Mouse (Mus musculus) embryonic facial prominence, embryonic 14.5 days (tissue): ENCODE measurements around the gene Zfp945. TPM values are rescaled to one million over a fixed set of nuclear protein-coding genes. Genes with fewer than 3 reads are reported as not detected.
"Not testable (repeated sequence)": the region's sequence is repeated elsewhere in the genome, so short reads cannot be mapped to it uniquely, and the experiment has no call there.

Experiments
- ATAC-seq: fragments of 200-750 bp; cut with Nextera tagmentation; 2 replicates; pipeline ENCODE4 v1.8.0; 2017; ENCODE audit warnings: low read depth, moderate number of reproducible peaks, moderate TSS enrichment
- DNase-seq: peaks from one replicate; pipeline ENCODE4 v3.0.0-alpha.2; 2015; ENCODE audit warnings: low spot score
- H3K27ac ChIP-seq: fragments of 300-500 bp; sonication (generic); replicated peaks from 2 replicates; pipeline ENCODE4 v1.5.1; 2014; ENCODE audit warnings: low read depth, mild to moderate bottlenecking, low read length, moderate library complexity
- H3K27me3 ChIP-seq: fragments of 300-500 bp; sonication (generic); replicated peaks from 2 replicates; pipeline ENCODE4 v1.6.1; 2014; ENCODE audit warnings: low read length; ENCODE audit not compliant: control insufficient read depth, insufficient read depth
- H3K36me3 ChIP-seq: fragments of 300-500 bp; sonication (generic); 2 replicates; pipeline ENCODE4 v1.6.1; 2014; ENCODE audit warnings: low read length, mixed read lengths; ENCODE audit not compliant: control insufficient read depth, insufficient read depth
- H3K4me1 ChIP-seq: fragments of 300-500 bp; sonication (generic); 2 replicates; pipeline ENCODE4 v1.6.1; 2014; ENCODE audit warnings: antibody characterized with exemption, low read length; ENCODE audit not compliant: control insufficient read depth, insufficient read depth
- H3K4me2 ChIP-seq: fragments of 300-500 bp; sonication (generic); 2 replicates; pipeline ENCODE4 v1.6.1; 2014; ENCODE audit warnings: low read depth, mild to moderate bottlenecking, low read length, moderate library complexity, mixed read lengths
- H3K4me3 ChIP-seq: fragments of 300-500 bp; sonication (generic); 2 replicates; pipeline ENCODE4 v1.5.1; 2014; ENCODE audit warnings: low read depth, mild to moderate bottlenecking, low read length
- H3K9ac ChIP-seq: fragments of 300-500 bp; sonication (generic); 2 replicates; pipeline ENCODE4 v1.6.1; 2014; ENCODE audit warnings: low read depth, mild to moderate bottlenecking, low read length, moderate library complexity, mixed read lengths
- H3K9me3 ChIP-seq: fragments of 300-500 bp; sonication (generic); 2 replicates; pipeline ENCODE4 v1.6.1; 2016; ENCODE audit warnings: low read length; ENCODE audit not compliant: control insufficient read depth
- WGBS: fragments of 180-500 bp; shearing (Covaris S2); extraction: QIAGEN DNeasy Blood & Tissue Kit; methylation state at CpG from one replicate; pipeline ENCODE4 v1.1.7; 2014; 5-methylcytosine and 5-hydroxymethylcytosine counted together
- polyA plus RNA-seq: library from polyadenylated mRNA; unstranded; fragments of >200 nt; fragmentation: Nextera tagmentation; extraction: Ambion mirVana; gene quantifications from 2 replicates; pipeline ENCODE4 v1.2.1, GENCODE M21; 2014

The Zfp945 gene
- polyA plus RNA-seq, result 20.5 and 24.5 TPM in 2 replicates

DNA sequence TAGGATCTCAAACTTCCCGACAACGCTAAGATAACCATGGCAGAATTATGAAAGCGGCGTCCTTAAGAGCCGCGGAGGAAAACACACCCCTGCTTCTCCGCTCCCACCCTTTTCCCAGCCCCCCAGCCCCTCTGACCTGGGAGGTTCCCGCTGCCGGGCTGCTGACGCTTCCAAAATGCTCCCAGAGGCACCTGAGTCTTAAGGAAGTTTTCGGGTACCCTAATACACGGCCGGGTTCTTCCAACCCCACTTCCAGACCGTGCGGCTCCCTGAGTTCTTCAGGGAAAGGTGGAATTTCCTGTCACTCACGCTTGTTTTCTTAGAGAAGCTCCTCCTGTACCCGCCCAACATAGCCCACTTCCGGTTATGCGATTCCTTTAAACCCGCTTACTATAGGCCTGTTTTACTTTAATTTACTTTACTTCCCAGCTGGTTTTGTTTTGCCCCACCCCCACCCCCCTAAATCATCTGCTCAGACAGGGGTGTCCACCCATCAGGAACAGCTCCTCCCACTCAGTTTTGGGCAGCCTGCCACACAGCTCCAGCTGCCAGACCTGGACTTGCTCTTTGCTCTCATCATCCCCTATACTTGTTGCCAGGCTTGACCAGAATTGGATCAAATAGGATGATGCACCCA is at the start of gene Zfp945:
Zfp945 (minus strand) TSS at position 290 of the 637 bp plus-strand sequence.
- H3K9me3 ChIP-seq, result 0 out of 2 replicates have a peak, but pooled peaks cover 3% of the 10 kb centered on the region
- WGBS, result 0% methylated on average over 20 of the region's 20 CpGs
- peak within 1 kb of the TSS; percentile 67 for H3K4me2 ChIP-seq
- H3K4me1 ChIP-seq, result peaks cover 7% of the 10 kb centered on the region; the same call in 1 of the 2 replicates
- H3K27me3 ChIP-seq, result no peaks in the 10 kb centered on the region
- DNase-seq (peak; percentile 97), ATAC-seq (peak; percentile 97)
- H3K9ac ChIP-seq, result peak within 1 kb of the TSS; percentile 79
- peaks cover 23% of the 10 kb centered on the region for H3K36me3 ChIP-seq
- peak within 1 kb of the TSS; percentile 89 for H3K27ac ChIP-seq
- peak within 1 kb of the TSS; percentile 66 for H3K4me3 ChIP-seq

DNA sequence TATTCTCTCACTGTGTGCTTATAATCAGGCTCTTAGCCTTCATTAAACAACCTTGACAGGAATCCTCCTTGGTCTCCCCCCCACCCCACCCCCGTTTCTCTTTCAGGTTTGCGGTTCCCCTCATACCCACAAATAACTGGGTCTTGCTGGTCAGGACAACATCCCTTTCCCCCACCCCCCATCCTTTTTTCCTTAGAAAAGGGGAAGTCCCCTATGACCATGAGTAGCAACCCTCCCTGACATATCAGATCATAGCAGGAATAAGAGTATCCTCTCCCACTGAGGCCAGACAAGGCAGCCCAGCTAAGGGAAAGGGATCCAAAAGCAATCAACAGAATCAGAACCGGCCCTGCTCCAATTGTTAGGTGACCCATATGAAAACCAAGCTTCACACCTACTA is 21.4 kb upstream of the Zfp945 start:
- Histone ChIP-seq H3K4me3 (no peak overlapping the region), H3K27ac (no peak overlapping the region), H3K4me2 (no peak overlapping the region), H3K9ac (no peak overlapping the region), H3K9me3 (peaks cover 5% of the 10 kb centered on the region; the same call in 1 of the 2 replicates), H3K27me3 (no peaks in the 10 kb centered on the region), H3K4me1 (no peaks in the 10 kb centered on the region), H3K36me3 (no peaks in the 10 kb centered on the region)
- DNase-seq, result no peak
- WGBS, result 77% methylated on average over 3 of the region's 3 CpGs
- ATAC-seq, result no peak

DNA sequence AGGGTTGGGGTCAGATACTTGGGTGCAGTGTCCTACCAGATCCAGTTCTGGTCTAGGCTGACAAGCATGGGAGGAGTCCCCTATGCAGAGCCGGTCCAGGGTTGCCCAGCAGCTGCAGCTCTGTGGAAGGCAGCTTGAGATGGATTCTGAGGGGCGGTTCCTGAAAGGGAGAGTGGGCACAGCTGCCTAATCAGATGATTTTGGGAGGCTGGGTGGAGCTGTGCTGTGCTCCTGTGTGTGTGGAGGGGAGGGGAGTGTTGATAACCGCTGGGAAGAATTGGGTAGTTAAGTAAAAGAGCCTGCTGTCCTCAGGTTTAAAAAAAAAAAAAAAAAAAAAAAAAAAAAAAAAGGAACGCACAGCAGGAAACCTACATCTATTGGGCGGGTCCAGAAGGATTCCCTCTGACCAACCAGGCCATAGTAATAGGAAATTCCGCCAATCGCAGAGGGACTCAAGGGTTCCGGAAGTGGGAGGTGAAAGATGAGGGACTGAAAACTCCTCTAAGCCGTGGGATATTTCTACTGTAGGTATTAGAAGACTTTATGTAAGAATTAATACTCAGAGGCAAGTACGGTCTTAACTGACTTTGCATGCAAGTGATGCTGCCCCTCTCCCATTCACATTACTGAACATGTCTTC is 17.2 kb upstream of the Zfp945 start:
- Histone ChIP-seq H3K4me3 (no peak overlapping the region), H3K27me3 (no peaks in the 10 kb centered on the region), H3K27ac (no peak overlapping the region), H3K4me2 (no peak overlapping the region), H3K4me1 (no peaks in the 10 kb centered on the region), H3K9me3 (no peaks in the 10 kb centered on the region), H3K36me3 (no peaks in the 10 kb centered on the region), H3K9ac (no peak overlapping the region)
- DNase-seq (no peak), ATAC-seq (no peak)
- 62% methylated on average over 10 of the region's 10 CpGs for WGBS

DNA sequence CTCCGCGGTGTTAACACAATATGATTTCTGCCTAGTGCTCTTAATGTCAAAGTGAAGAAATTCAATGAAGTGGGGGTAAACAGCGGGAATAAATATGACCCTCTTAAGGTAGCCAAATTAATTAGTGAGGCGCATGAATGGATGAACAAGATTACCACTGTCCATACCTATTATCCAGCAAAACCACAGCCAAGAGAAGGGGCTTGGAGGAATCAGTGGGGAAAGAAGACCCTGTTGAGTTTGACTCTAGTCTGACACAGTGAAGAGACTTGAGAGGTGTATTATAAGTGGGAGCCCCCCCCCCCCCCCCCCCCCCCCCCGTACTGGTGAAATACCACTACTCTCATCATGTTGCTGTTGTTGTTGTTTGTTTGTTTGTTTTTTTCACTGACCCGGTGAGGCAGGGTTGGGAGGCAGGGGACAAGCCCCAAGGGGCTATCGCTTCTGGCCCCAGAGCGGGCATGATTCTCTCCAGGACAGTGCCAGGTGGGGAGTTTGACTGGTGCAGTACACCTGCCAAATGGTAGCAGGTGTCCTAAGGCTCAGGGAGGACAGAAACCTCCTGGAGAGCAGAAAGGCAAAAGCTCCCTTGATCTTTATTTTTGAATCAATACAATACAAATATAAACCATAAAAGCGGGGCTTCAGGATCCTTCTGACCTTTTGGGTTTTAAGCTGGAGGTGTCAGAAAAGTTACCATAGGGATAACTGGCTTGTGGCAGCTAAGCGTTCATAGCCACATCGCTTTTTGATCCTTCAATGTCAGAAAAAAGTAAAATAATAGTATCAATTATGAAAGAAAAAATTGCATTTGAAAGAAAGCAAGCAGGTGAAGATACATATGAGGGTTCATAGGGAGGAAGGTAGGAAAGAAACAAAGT is 10.7 kb upstream of the Zfp945 start:
- H3K4me1 ChIP-seq, result no peaks in the 10 kb centered on the region
- WGBS, result 89% methylated on average over 10 of the region's 11 CpGs
- ATAC-seq, result 0 out of 2 replicates have a peak, but pooled peaks have one; percentile 60

DNA sequence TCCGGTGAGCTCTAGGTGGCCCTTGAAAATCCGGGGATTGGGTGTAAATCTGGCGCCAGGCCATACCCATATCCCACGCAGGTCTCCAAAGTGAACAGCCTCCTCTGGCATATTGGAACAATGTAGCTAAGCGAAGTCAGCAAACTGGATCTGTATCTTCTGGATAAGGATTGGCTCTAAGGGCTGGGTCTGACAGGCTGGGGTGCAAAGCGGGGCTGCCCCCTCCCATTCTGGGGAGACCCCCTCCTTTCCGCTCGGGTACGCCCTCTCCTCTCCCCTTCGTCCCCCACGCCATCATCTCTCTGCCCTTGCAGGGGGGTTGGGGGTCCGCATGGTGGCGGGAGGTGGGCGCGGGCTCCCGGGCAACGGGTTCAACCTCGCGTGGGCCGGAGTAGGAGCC is 9.4 kb upstream of the Zfp945 start:
- H3K4me3 ChIP-seq, result no peak overlapping the region
- 95% methylated on average over 20 of the region's 20 CpGs for WGBS
- no peaks in the 10 kb centered on the region for H3K27me3 ChIP-seq
- H3K9me3 ChIP-seq, result 0 out of 2 replicates have a peak, but pooled peaks cover 4% of the 10 kb centered on the region
- ATAC-seq (no peak), DNase-seq (no peak)
- H3K9ac ChIP-seq, result no peak overlapping the region
- no peak overlapping the region for H3K4me2 ChIP-seq
- H3K36me3 ChIP-seq, result no peaks in the 10 kb centered on the region
- H3K27ac ChIP-seq, result no peak overlapping the region
- H3K4me1 ChIP-seq, result no peaks in the 10 kb centered on the region

More for the DNA sequence above, 10.7 kb upstream of the Zfp945 start:
- no peaks in the 10 kb centered on the region for H3K36me3 ChIP-seq
- H3K27me3 ChIP-seq, result no peaks in the 10 kb centered on the region
- H3K9ac ChIP-seq, result no peak overlapping the region
- H3K27ac ChIP-seq, result no peak overlapping the region
- no peak for DNase-seq
- H3K9me3 ChIP-seq, result 0 out of 2 replicates have a peak, but pooled peaks cover 4% of the 10 kb centered on the region
- H3K4me3 ChIP-seq, result no peak overlapping the region
- no peak overlapping the region for H3K4me2 ChIP-seq

DNA sequence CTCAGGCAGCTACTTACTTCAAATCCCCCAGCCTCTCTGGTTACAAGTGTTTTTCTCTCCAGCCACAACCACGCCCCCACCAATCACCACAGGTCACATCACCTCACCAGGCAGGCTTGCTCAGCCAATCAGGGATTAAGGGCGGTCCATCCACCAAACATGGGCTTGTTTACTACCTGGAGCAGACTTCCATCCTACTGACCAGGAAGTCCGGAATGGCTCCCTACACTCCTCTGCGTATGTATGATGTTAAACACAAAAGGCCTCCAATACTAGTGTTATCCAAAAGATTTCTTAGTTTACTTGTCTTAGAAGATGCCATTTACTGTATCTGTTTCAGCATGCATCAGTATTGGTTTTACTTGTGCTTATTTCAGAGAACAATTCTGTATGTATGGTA is 8.6 kb upstream of the Zfp945 start:
- not testable (repeated sequence) for H3K27ac ChIP-seq, DNase-seq, H3K4me1 ChIP-seq, H3K4me2 ChIP-seq, H3K4me3 ChIP-seq, H3K9me3 ChIP-seq, H3K36me3 ChIP-seq, ATAC-seq, H3K9ac ChIP-seq, H3K27me3 ChIP-seq
- WGBS, result 85% methylated on average over 4 of the region's 4 CpGs

DNA sequence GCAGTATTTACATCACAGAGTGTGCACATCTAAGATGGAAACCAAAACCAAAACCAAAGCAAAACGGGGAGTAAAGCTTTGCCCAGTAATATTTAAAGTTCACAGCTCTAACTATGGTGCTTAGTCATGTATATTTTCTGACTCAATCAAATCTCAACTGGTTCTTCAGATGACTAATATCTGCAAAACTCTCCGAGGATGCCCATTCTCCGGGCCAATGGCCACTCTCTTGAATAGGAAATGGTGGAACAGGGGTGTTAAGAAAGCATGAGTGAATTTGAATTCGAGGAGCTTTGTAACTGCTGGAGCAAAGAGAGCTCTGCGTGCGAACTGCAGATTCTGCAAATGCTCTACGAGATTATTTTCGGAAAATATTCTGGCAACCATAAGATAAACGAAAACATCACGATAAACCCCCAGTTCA is 501 bp downstream of the Zfp945 start:
- WGBS, result 2% methylated on average over 10 of the region's 10 CpGs
- H3K4me2 ChIP-seq, result peak overlapping the region; percentile 67

DNA sequence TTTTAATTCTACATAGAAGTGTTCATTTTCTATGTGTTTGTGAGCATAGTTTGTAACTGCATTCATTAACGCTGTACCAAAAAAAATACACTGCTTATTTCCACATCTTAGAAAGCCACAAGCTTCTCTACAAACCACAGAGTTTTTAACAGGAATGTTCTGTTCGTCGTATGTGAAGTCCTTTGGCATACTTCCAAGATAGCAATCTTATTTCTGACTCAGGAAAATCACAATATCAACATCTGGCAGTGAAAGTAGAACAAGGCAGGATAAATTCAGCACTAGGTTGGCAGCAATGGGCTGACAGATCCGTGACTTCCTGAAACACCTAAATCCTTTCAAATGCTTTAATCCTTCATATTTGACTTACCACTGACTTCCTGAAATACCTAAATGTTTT is 45.8 kb downstream of the Zfp945 start:
- Histone ChIP-seq H3K4me3 (no peak overlapping the region), H3K4me1 (no peaks in the 10 kb centered on the region), H3K9me3 (no peaks in the 10 kb centered on the region), H3K9ac (no peak overlapping the region), H3K36me3 (no peaks in the 10 kb centered on the region), H3K4me2 (no peak overlapping the region), H3K27me3 (no peaks in the 10 kb centered on the region), H3K27ac (no peak overlapping the region)
- 39% methylated on average over 4 of the region's 4 CpGs for WGBS
- ATAC-seq (no peak), DNase-seq (peak; percentile 64)

More for the DNA sequence above, 501 bp downstream of the Zfp945 start:
- H3K27me3 ChIP-seq, result no peaks in the 10 kb centered on the region
- DNase-seq (peak; percentile 41), ATAC-seq (peak; percentile 41; the same call in 1 of the 2 replicates)
- H3K9me3 ChIP-seq, result 0 out of 2 replicates have a peak, but pooled peaks cover 3% of the 10 kb centered on the region
- peak overlapping the region; percentile 66 for H3K4me3 ChIP-seq
- peaks cover 7% of the 10 kb centered on the region; the same call in 1 of the 2 replicates for H3K4me1 ChIP-seq
- peak overlapping the region; percentile 79 for H3K9ac ChIP-seq
- peaks cover 27% of the 10 kb centered on the region for H3K36me3 ChIP-seq
- H3K27ac ChIP-seq, result peak overlapping the region; percentile 89
